In genomic region chr12:106080511-106080910, GRCm38 (mm10) we compare ENCODE assay signal across 13 mouse cellular contexts.
DNase-seq lines count a peak whose midpoint lies in the region; ATAC-seq and TF ChIP-seq lines count a peak whose summit lies in the region.
"Had no signal": no experiment of that assay in that cellular context is flagged by ENCODE, and none has a peak within 500 bp of the region (broad histone marks: within the 10 kb centered on the region; RNA-seq: fewer than 3 reads in every experiment).

No protein-coding gene starts in this region.

- H3K4me1 ChIP-seq in midbrain, embryonic 12.5 days = peaks cover 39% of the 10 kb centered on the region
- peaks cover 36% of the 10 kb centered on the region for H3K4me1 ChIP-seq in midbrain, embryonic 11.5 days (ENCODE audit: control insufficient read depth, insufficient read depth, low read length)
- peaks cover 32% of the 10 kb centered on the region for H3K4me1 ChIP-seq in forebrain, embryonic 16.5 days (replicated peaks; ENCODE audit: control insufficient read depth, insufficient read depth, low read length)
- no peaks in the 10 kb centered on the region for H3K4me1 ChIP-seq in midbrain, postnatal 0 days (ENCODE audit: insufficient read depth, low read length)

- 30% methylated on average over 5 of the region's 5 CpGs for WGBS in midbrain, embryonic 12.5 days
- WGBS in midbrain, embryonic 11.5 days = 28% methylated on average over 5 of the region's 5 CpGs
- WGBS in forebrain, embryonic 16.5 days = 19% methylated on average over 5 of the region's 5 CpGs
- WGBS in midbrain, postnatal 0 days = 34% methylated on average over 5 of the region's 5 CpGs

- peaks cover 9% of the 10 kb centered on the region; the same call in 1 of the 2 replicates for H3K36me3 ChIP-seq in midbrain, embryonic 12.5 days
- H3K36me3 ChIP-seq in midbrain, embryonic 11.5 days (ENCODE audit: control insufficient read depth, insufficient read depth, low read length) = no peaks in the 10 kb centered on the region
- no peaks in the 10 kb centered on the region for H3K36me3 ChIP-seq in forebrain, embryonic 16.5 days (ENCODE audit: control insufficient read depth, insufficient read depth)
- H3K36me3 ChIP-seq in midbrain, postnatal 0 days (ENCODE audit: insufficient read depth, low read length) = no peaks in the 10 kb centered on the region

- H3K4me3 ChIP-seq in midbrain, embryonic 12.5 days = no peak overlapping the region
- no peak overlapping the region for H3K4me3 ChIP-seq in midbrain, embryonic 11.5 days (ENCODE audit: low read depth, low read length)
- no peak overlapping the region for H3K4me3 ChIP-seq in forebrain, embryonic 16.5 days (replicated peaks; ENCODE audit: low read length)
- no peak overlapping the region for H3K4me3 ChIP-seq in midbrain, postnatal 0 days (ENCODE audit: low read depth, low read length)
- H3K4me3 ChIP-seq in left cerebral cortex, adult 2 months = no peak overlapping the region
- H3K4me3 ChIP-seq: erythroblast, embryonic 14.5 days; gastrocnemius, adult 2 months; heart, adult 2 months had no signal

- no peak for ATAC-seq in midbrain, embryonic 12.5 days (ENCODE audit: low FRiP score, low read depth)
- ATAC-seq in midbrain, embryonic 11.5 days (ENCODE audit: low FRiP score) = no peak
- ATAC-seq in forebrain, embryonic 16.5 days = no peak
- ATAC-seq in midbrain, postnatal 0 days (ENCODE audit: low FRiP score) = no peak
- no peak for ATAC-seq in granulocyte monocyte progenitor cell, adult 5-6 weeks (replicated peaks; ENCODE audit: poor library complexity, severe bottlenecking)

- no peak overlapping the region for H3K27ac ChIP-seq in midbrain, embryonic 12.5 days (replicated peaks)
- H3K27ac ChIP-seq in midbrain, embryonic 11.5 days (ENCODE audit: low read depth, low read length) = no peak overlapping the region
- H3K27ac ChIP-seq in forebrain, embryonic 16.5 days (ENCODE audit: low read length) = peak overlapping the region; percentile 16
- no peak overlapping the region for H3K27ac ChIP-seq in midbrain, postnatal 0 days (ENCODE audit: low read depth, low read length)
- H3K27ac ChIP-seq in left cerebral cortex, adult 2 months = no peak overlapping the region
- H3K27ac ChIP-seq: gastrocnemius, adult 2 months; heart, adult 2 months had no signal

- intact Hi-C loops in left cerebral cortex, adult 2 months (cut with DNase I) = no loop called here

- no peaks in the 10 kb centered on the region for H3K9me3 ChIP-seq in midbrain, embryonic 12.5 days
- H3K9me3 ChIP-seq in midbrain, embryonic 11.5 days (ENCODE audit: control insufficient read depth, low read length) = no peaks in the 10 kb centered on the region
- H3K9me3 ChIP-seq in forebrain, embryonic 16.5 days (ENCODE audit: control insufficient read depth, low read length) = no peaks in the 10 kb centered on the region
- no peaks in the 10 kb centered on the region for H3K9me3 ChIP-seq in midbrain, postnatal 0 days (ENCODE audit: low read length)
- H3K9me3 ChIP-seq: G1E had no signal

- no peak for DNase-seq in midbrain, embryonic 11.5 days (ENCODE audit: low spot score, missing footprints)
- DNase-seq in midbrain, postnatal 0 days (ENCODE audit: low spot score) = no peak
- no peak for DNase-seq in kidney, postnatal 10 days
- DNase-seq in left cerebral cortex, adult 2 months (ENCODE audit: extremely low spot score in 1 of 2, low spot score in 2 of 2) = no peak
- DNase-seq: adrenal gland, adult 2 months; gastrocnemius, adult 2 months; heart, adult 2 months; lung, postnatal 36 days had no signal

- no peaks in the 10 kb centered on the region for H3K27me3 ChIP-seq in midbrain, embryonic 12.5 days
- H3K27me3 ChIP-seq in midbrain, embryonic 11.5 days (ENCODE audit: control insufficient read depth, insufficient read depth, low read length) = no peaks in the 10 kb centered on the region
- H3K27me3 ChIP-seq in forebrain, embryonic 16.5 days (replicated peaks; ENCODE audit: control insufficient read depth, insufficient read depth, low read length) = no peaks in the 10 kb centered on the region
- no peaks in the 10 kb centered on the region for H3K27me3 ChIP-seq in midbrain, postnatal 0 days (ENCODE audit: insufficient read depth, low read length)

- TF ChIP-seq CTCF in midbrain, postnatal 0 days (IDR thresholded peaks at IDR 0.05) = no peak
- TF ChIP-seq CTCF in left cerebral cortex, adult 2 months (IDR thresholded peaks at IDR 0.05) = no peak

- no peak overlapping the region for H3K9ac ChIP-seq in midbrain, embryonic 12.5 days (replicated peaks)
- no peak overlapping the region for H3K9ac ChIP-seq in midbrain, embryonic 11.5 days (ENCODE audit: low read length)
- no peak overlapping the region for H3K9ac ChIP-seq in forebrain, embryonic 16.5 days (replicated peaks; ENCODE audit: low read depth, low read length)
- H3K9ac ChIP-seq in midbrain, postnatal 0 days (replicated peaks; ENCODE audit: low read length, poor library complexity, severe bottlenecking) = no peak overlapping the region

- H3K4me2 ChIP-seq in midbrain, embryonic 12.5 days (replicated peaks) = peak overlapping the region; percentile 46; the same call in 1 of the 2 replicates
- no peak overlapping the region for H3K4me2 ChIP-seq in midbrain, embryonic 11.5 days
- peak overlapping the region; percentile 55; the same call in 1 of the 2 replicates for H3K4me2 ChIP-seq in forebrain, embryonic 16.5 days (ENCODE audit: low read length)
- H3K4me2 ChIP-seq in midbrain, postnatal 0 days (ENCODE audit: low read depth, low read length, poor library complexity, severe bottlenecking) = peak overlapping the region; percentile 47; the same call in 1 of the 2 replicates
